Mouse (Mus musculus) heart, embryonic 16.5 days (tissue): Measurements from ENCODE around the gene Fam160a1. TPM values are rescaled to one million over a fixed set of nuclear protein-coding genes. Genes with fewer than 3 reads are reported as not detected.

Experiments used
- ATAC-seq: fragments of 200-750 bp; cut with Nextera tagmentation; replicated peaks from 2 replicates; pipeline ENCODE4 v1.8.0; 2017; ENCODE audit warnings: moderate number of reproducible peaks; ENCODE audit not compliant: insufficient read depth, low FRiP score; ENCODE audit errors: extremely low read depth
- H3K27ac ChIP-seq: fragments of 300-500 bp; sonication (generic); 2 replicates; pipeline ENCODE4 v1.5.1; 2014; ENCODE audit warnings: mild to moderate bottlenecking, low read length, control low read depth, moderate library complexity
- H3K27me3 ChIP-seq: fragments of 300-500 bp; sonication (generic); 2 replicates; pipeline ENCODE4 v1.6.1; 2014; ENCODE audit warnings: low read length, mixed read lengths; ENCODE audit not compliant: control insufficient read depth, insufficient read depth
- H3K36me3 ChIP-seq: fragments of 300-500 bp; sonication (generic); 2 replicates; pipeline ENCODE4 v1.6.1; 2014; ENCODE audit not compliant: control insufficient read depth, insufficient read depth
- H3K4me1 ChIP-seq: fragments of 300-500 bp; sonication (generic); 2 replicates; pipeline ENCODE4 v1.6.1; 2014; ENCODE audit warnings: low read length, mixed read lengths; ENCODE audit not compliant: control insufficient read depth, insufficient read depth
- H3K4me2 ChIP-seq: fragments of 300-500 bp; sonication (generic); 2 replicates; pipeline ENCODE4 v1.6.1; 2014; ENCODE audit warnings: low read depth, mild to moderate bottlenecking, control low read depth, low read length
- H3K4me3 ChIP-seq: fragments of 300-500 bp; sonication (generic); 2 replicates; pipeline ENCODE4 v1.5.1; 2014; ENCODE audit warnings: mild to moderate bottlenecking, control low read depth, low read length
- H3K9ac ChIP-seq: fragments of 300-500 bp; sonication (generic); 2 replicates; pipeline ENCODE4 v1.6.1; 2014; ENCODE audit warnings: low read length, control low read depth
- H3K9me3 ChIP-seq: fragments of 300-500 bp; sonication (generic); replicated peaks from 2 replicates; pipeline ENCODE4 v1.6.1; 2016; ENCODE audit warnings: low read length; ENCODE audit not compliant: control insufficient read depth
- WGBS: fragments of 180-500 bp; shearing (Covaris S2); extraction: QIAGEN DNeasy Blood & Tissue Kit; methylation state at CpG from one replicate; pipeline ENCODE4 v1.1.7; 2014; 5-methylcytosine and 5-hydroxymethylcytosine counted together
- polyA plus RNA-seq: library from polyadenylated mRNA; unstranded; fragments of >200 nt; fragmentation: Nextera tagmentation; extraction: Ambion mirVana; gene quantifications from 2 replicates; pipeline ENCODE4 v1.2.1, GENCODE M21; 2015

The Fam160a1 gene
- polyA plus RNA-seq = 10.0 and 10.2 TPM in 2 replicates

GRCm38 (mm10) chr3:85817191-85817590, at the start of gene Fam160a1:
Gene Fam160a1 (minus strand): TSS chr3:85817291.
- Histone ChIP-seq H3K4me2 (no peak within 1 kb of the TSS), H3K36me3 (no peaks in the 10 kb centered on the region), H3K27me3 (no peaks in the 10 kb centered on the region), H3K4me1 (peaks cover 10% of the 10 kb centered on the region; the same call in 1 of the 2 replicates), H3K9ac (no peak within 1 kb of the TSS), H3K27ac (no peak within 1 kb of the TSS), H3K9me3 (no peaks in the 10 kb centered on the region), H3K4me3 (no peak within 1 kb of the TSS)
- no peak for ATAC-seq
- WGBS = 87% methylated on average over 2 of the region's 2 CpGs

GRCm38 (mm10) chr3:85863996-85864395, 46.9 kb upstream of the Fam160a1 start:
- H3K27me3 ChIP-seq = no peaks in the 10 kb centered on the region
- H3K4me3 ChIP-seq = no peak overlapping the region
- H3K4me2 ChIP-seq = no peak overlapping the region
- no peak overlapping the region for H3K27ac ChIP-seq
- WGBS = 53% methylated on average over 3 of the region's 3 CpGs
- peaks cover 16% of the 10 kb centered on the region for H3K4me1 ChIP-seq
- H3K9me3 ChIP-seq = peaks cover 2% of the 10 kb centered on the region; the same call in 1 of the 2 replicates
- no peak overlapping the region for H3K9ac ChIP-seq
- no peak for ATAC-seq
- H3K36me3 ChIP-seq = no peaks in the 10 kb centered on the region

GRCm38 (mm10) chr3:85862886-85863285, 45.8 kb upstream of the Fam160a1 start:
- no peaks in the 10 kb centered on the region for H3K36me3 ChIP-seq
- no peak overlapping the region for H3K4me3 ChIP-seq
- 71% methylated on average over 2 of the region's 2 CpGs for WGBS
- no peak overlapping the region for H3K27ac ChIP-seq
- H3K4me1 ChIP-seq = peaks cover 20% of the 10 kb centered on the region
- H3K27me3 ChIP-seq = no peaks in the 10 kb centered on the region
- H3K9ac ChIP-seq = no peak overlapping the region
- ATAC-seq = no peak
- no peaks in the 10 kb centered on the region for H3K9me3 ChIP-seq
- no peak overlapping the region for H3K4me2 ChIP-seq

- Histone ChIP-seq H3K36me3 (no peaks in the 10 kb centered on the region), H3K27me3 (no peaks in the 10 kb centered on the region), H3K4me2 (no peak overlapping the region), H3K9ac (no peak overlapping the region), H3K9me3 (no peaks in the 10 kb centered on the region), H3K4me3 (no peak overlapping the region), H3K27ac (no peak overlapping the region), H3K4me1 (peaks cover 29% of the 10 kb centered on the region)
- no peak for ATAC-seq
- WGBS = 75% methylated on average over 5 of the region's 5 CpGs
Measured at GRCm38 (mm10) chr3:85860996-85861395, 43.9 kb upstream of the Fam160a1 start.

- Histone ChIP-seq H3K4me2 (no peak overlapping the region; the same call in 1 of the 2 replicates), H3K9ac (0 out of 2 replicates have a peak overlapping the region, but pooled peaks have one; percentile 22), H3K36me3 (no peaks in the 10 kb centered on the region), H3K27ac (peak overlapping the region; percentile 96), H3K9me3 (no peaks in the 10 kb centered on the region), H3K27me3 (no peaks in the 10 kb centered on the region), H3K4me3 (no peak overlapping the region), H3K4me1 (peaks cover 27% of the 10 kb centered on the region)
- WGBS = 65% methylated on average over 6 of the region's 6 CpGs
- no peak for ATAC-seq
Measured at GRCm38 (mm10) chr3:85859311-85859710, 42.2 kb upstream of the Fam160a1 start.

- peak overlapping the region; percentile 34 for H3K4me2 ChIP-seq
- no peak overlapping the region for H3K4me3 ChIP-seq
- H3K4me1 ChIP-seq = peaks cover 27% of the 10 kb centered on the region
- 35% methylated on average over 11 of the region's 11 CpGs for WGBS
- H3K9ac ChIP-seq = peak overlapping the region; percentile 32
- no peaks in the 10 kb centered on the region for H3K9me3 ChIP-seq
- no peaks in the 10 kb centered on the region for H3K27me3 ChIP-seq
- peak; percentile 90 for ATAC-seq
- H3K36me3 ChIP-seq = no peaks in the 10 kb centered on the region
- H3K27ac ChIP-seq = peak overlapping the region; percentile 96
Measured at GRCm38 (mm10) chr3:85858140-85859135, 41.3 kb upstream of the Fam160a1 start.

GRCm38 (mm10) chr3:85857083-85857482, 40.0 kb upstream of the Fam160a1 start:
- no peak for ATAC-seq
- H3K4me1 ChIP-seq = peaks cover 18% of the 10 kb centered on the region
- H3K27ac ChIP-seq = peak overlapping the region; percentile 55; the same call in 1 of the 2 replicates
- H3K9ac ChIP-seq = no peak overlapping the region
- no peaks in the 10 kb centered on the region for H3K36me3 ChIP-seq
- H3K4me2 ChIP-seq = no peak overlapping the region
- 23% methylated on average over 4 of the region's 4 CpGs for WGBS
- no peak overlapping the region for H3K4me3 ChIP-seq
- H3K9me3 ChIP-seq = no peaks in the 10 kb centered on the region
- H3K27me3 ChIP-seq = no peaks in the 10 kb centered on the region

GRCm38 (mm10) chr3:85855947-85856346, 38.9 kb upstream of the Fam160a1 start:
- H3K36me3 ChIP-seq = no peaks in the 10 kb centered on the region
- no peak for ATAC-seq
- 0 out of 2 replicates have a peak overlapping the region, but pooled peaks have one; percentile 9 for H3K27ac ChIP-seq
- no peaks in the 10 kb centered on the region for H3K27me3 ChIP-seq
- no peak overlapping the region for H3K9ac ChIP-seq
- no peaks in the 10 kb centered on the region for H3K9me3 ChIP-seq
- no peak overlapping the region for H3K4me3 ChIP-seq
- no peak overlapping the region for H3K4me2 ChIP-seq
- H3K4me1 ChIP-seq = peaks cover 15% of the 10 kb centered on the region
- 79% methylated on average over 5 of the region's 5 CpGs for WGBS

- no peak overlapping the region for H3K27ac ChIP-seq
- no peak overlapping the region for H3K4me2 ChIP-seq
- H3K36me3 ChIP-seq = no peaks in the 10 kb centered on the region
- no peak for ATAC-seq
- 92% methylated on average over 3 of the region's 3 CpGs for WGBS
- H3K4me1 ChIP-seq = peaks cover 16% of the 10 kb centered on the region
- no peaks in the 10 kb centered on the region for H3K9me3 ChIP-seq
- no peaks in the 10 kb centered on the region for H3K27me3 ChIP-seq
- no peak overlapping the region for H3K4me3 ChIP-seq
- H3K9ac ChIP-seq = no peak overlapping the region
Measured at GRCm38 (mm10) chr3:85855043-85855442, 38.0 kb upstream of the Fam160a1 start.
